Mouse (Mus musculus): ENCODE measurements at regions not wholly inside any gene's neighbourhood (a gene's known extent, or its start where the extent isn't known, plus 50 kb on each side); places are given as distances from the start of the nearest gene placed in this dataset.

DNA sequence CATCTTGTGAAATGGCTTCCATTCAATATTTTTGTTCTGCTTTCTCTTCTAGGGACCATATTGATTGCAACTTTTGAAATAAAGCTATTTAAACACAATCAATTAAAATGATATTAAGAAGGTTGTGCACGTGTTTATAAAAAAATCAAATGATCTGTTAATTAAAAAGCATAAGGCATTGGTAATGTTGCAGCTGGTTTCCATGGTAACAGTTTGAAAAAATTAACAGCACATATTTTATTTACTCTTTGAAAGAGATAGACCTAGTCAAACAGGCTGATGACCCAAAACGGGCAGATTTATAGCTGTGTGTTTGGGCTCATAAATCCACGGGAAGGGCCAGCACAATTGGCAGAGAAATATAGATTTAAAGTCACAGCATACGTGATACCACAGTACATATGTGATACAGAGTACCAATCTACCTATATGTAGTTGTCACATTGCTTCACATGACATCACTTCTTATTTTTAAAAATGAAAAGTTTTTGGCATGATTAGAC, 260.6 kb upstream of the Nrip1 start:
- Histone ChIP-seq H3K4me3 (no peak overlapping the region), H3K4me2 (no peak overlapping the region), H3K27ac (ENCODE audit: poor library complexity, severe bottlenecking) (no peak overlapping the region), H3K4me1 (replicated peaks) (no peaks in the 10 kb centered on the region), H3K9ac (no peak overlapping the region), H3K36me3 (no peaks in the 10 kb centered on the region), H3K27me3 (replicated peaks) (no peaks in the 10 kb centered on the region), H3K9me3 (replicated peaks) (no peaks in the 10 kb centered on the region)
- ATAC-seq (ENCODE audit: insufficient number of reproducible peaks, low FRiP score) = no peak
- 77% methylated on average over 4 of the region's 4 CpGs for WGBS

GRCm38 (mm10) chr16:76626142-76626541, 252.5 kb upstream of the Nrip1 start:
- 54% methylated on average over 4 of the region's 4 CpGs for WGBS
- Histone ChIP-seq H3K4me1 (replicated peaks) (no peaks in the 10 kb centered on the region), H3K4me2 (no peak overlapping the region), H3K4me3 (no peak overlapping the region), H3K36me3 (no peaks in the 10 kb centered on the region), H3K27ac (ENCODE audit: poor library complexity, severe bottlenecking) (no peak overlapping the region; the same call in 1 of the 2 replicates), H3K9ac (no peak overlapping the region), H3K9me3 (replicated peaks) (no peaks in the 10 kb centered on the region), H3K27me3 (replicated peaks) (no peaks in the 10 kb centered on the region)
- ATAC-seq (ENCODE audit: insufficient number of reproducible peaks, low FRiP score) = no peak; the same call in 1 of the 2 replicates

GRCm38 (mm10) chr16:76621715-76622114, 248.1 kb upstream of the Nrip1 start:
- Histone ChIP-seq H3K4me3 (no peak overlapping the region), H3K4me2 (no peak overlapping the region)

GRCm38 (mm10) chr16:76618295-76618694, 244.7 kb upstream of the Nrip1 start:
- WGBS = 77% methylated on average over 7 of the region's 7 CpGs
- ATAC-seq (ENCODE audit: insufficient number of reproducible peaks, low FRiP score) = no peak
- Histone ChIP-seq H3K4me2 (no peak overlapping the region), H3K27ac (ENCODE audit: poor library complexity, severe bottlenecking) (no peak overlapping the region), H3K27me3 (replicated peaks) (no peaks in the 10 kb centered on the region), H3K9me3 (replicated peaks) (0 out of 2 replicates have a peak, but pooled peaks cover 5% of the 10 kb centered on the region), H3K9ac (no peak overlapping the region), H3K4me3 (no peak overlapping the region), H3K36me3 (no peaks in the 10 kb centered on the region), H3K4me1 (replicated peaks) (no peaks in the 10 kb centered on the region)

More at GRCm38 (mm10) chr16:76621715-76622114, 248.1 kb upstream of the Nrip1 start:
- Histone ChIP-seq H3K27ac (ENCODE audit: poor library complexity, severe bottlenecking) (0 out of 2 replicates have a peak overlapping the region, but pooled peaks have one; percentile 44), H3K27me3 (replicated peaks) (no peaks in the 10 kb centered on the region), H3K36me3 (no peaks in the 10 kb centered on the region), H3K9me3 (replicated peaks) (0 out of 2 replicates have a peak, but pooled peaks cover 4% of the 10 kb centered on the region), H3K4me1 (replicated peaks) (no peaks in the 10 kb centered on the region), H3K9ac (no peak overlapping the region)
- WGBS = 37% methylated on average over 8 of the region's 8 CpGs
- no peak for ATAC-seq (ENCODE audit: insufficient number of reproducible peaks, low FRiP score)

DNA sequence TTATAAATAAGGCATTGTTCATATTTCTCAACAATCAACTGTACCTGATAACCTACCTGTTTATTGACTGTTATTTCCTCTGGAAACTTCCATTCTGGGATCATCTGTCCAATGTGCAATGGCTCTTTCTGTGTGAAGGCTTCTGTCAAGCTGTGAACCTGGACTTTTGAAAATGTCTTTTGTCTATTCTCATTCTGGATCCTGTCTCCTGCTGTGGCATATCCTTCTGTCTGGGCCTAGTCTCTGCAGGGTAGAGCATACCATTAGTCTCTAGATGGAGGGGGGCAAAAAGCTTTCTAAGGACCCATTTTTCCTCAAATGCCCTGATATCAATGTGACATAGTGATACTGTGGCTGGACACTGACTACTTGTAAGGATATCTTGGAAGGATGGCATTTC, 237.4 kb upstream of the Nrip1 start:
- no peak overlapping the region for H3K4me3 ChIP-seq
- H3K9ac ChIP-seq = no peak overlapping the region
- no peaks in the 10 kb centered on the region for H3K36me3 ChIP-seq
- H3K4me2 ChIP-seq = no peak overlapping the region
- H3K4me1 ChIP-seq (replicated peaks) = no peaks in the 10 kb centered on the region
- ATAC-seq (ENCODE audit: insufficient number of reproducible peaks, low FRiP score) = no peak
- 0 out of 2 replicates have a peak, but pooled peaks cover 2% of the 10 kb centered on the region for H3K9me3 ChIP-seq (replicated peaks)
- H3K27me3 ChIP-seq (replicated peaks) = no peaks in the 10 kb centered on the region
- no peak overlapping the region for H3K27ac ChIP-seq (ENCODE audit: poor library complexity, severe bottlenecking)

- Histone ChIP-seq H3K4me3 (no peak overlapping the region), H3K27me3 (replicated peaks) (no peaks in the 10 kb centered on the region), H3K4me2 (no peak overlapping the region), H3K9ac (no peak overlapping the region), H3K4me1 (replicated peaks) (peaks cover 3% of the 10 kb centered on the region; the same call in 1 of the 2 replicates), H3K36me3 (no peaks in the 10 kb centered on the region), H3K27ac (ENCODE audit: poor library complexity, severe bottlenecking) (no peak overlapping the region), H3K9me3 (replicated peaks) (no peaks in the 10 kb centered on the region)
- 67% methylated on average over 3 of the region's 3 CpGs for WGBS
- no peak for ATAC-seq (ENCODE audit: insufficient number of reproducible peaks, low FRiP score)
Measured at GRCm38 (mm10) chr16:76604914-76605313, 231.3 kb upstream of the Nrip1 start.

DNA sequence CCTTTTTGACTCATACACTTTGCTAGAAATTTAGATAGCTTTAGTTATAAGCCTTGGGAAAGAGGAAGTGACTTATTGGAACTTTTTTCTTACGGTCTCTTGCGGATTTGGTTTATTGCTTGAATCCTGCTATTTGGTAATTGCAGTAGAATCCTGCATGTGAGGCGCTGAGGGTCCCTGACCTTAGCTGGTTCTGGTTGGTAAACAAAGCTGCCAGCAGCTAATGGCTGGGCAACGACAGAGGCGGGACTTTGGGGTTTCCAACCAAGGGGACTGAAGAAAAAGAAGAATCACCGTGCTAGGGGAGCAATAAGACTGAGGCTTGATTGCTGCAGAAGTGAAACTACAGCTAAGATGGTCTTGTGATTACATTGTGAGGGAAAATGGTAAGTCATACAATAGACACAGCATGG, 230.2 kb upstream of the Nrip1 start:
- Histone ChIP-seq H3K36me3 (no peaks in the 10 kb centered on the region), H3K27ac (ENCODE audit: poor library complexity, severe bottlenecking) (no peak overlapping the region), H3K4me2 (no peak overlapping the region), H3K9ac (no peak overlapping the region), H3K4me1 (replicated peaks) (peaks cover 3% of the 10 kb centered on the region; the same call in 1 of the 2 replicates), H3K4me3 (no peak overlapping the region), H3K9me3 (replicated peaks) (no peaks in the 10 kb centered on the region), H3K27me3 (replicated peaks) (no peaks in the 10 kb centered on the region)
- 59% methylated on average over 6 of the region's 6 CpGs for WGBS
- no peak for ATAC-seq (ENCODE audit: insufficient number of reproducible peaks, low FRiP score)

DNA sequence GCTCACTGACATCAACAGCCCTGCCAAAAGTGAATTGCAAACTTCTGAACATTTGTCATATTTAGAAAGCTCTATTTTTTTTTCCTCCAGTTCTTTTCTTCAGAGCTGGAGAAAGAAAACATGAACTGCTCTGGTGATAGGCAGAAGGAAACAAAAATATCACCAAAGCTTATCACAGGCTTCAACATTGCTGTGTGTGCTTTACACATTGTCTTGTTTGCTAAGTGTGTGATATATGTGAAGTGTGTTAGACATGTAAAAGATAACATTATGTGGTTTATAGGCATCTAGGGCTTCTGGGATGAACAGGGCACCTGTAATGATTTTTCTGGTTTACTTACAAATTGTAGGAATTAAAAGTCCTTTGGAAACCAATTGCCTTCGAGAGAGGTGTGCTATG, 229.8 kb upstream of the Nrip1 start:
- Histone ChIP-seq H3K27ac (ENCODE audit: poor library complexity, severe bottlenecking) (no peak overlapping the region), H3K4me2 (no peak overlapping the region), H3K4me3 (no peak overlapping the region), H3K9me3 (replicated peaks) (no peaks in the 10 kb centered on the region), H3K9ac (no peak overlapping the region), H3K27me3 (replicated peaks) (no peaks in the 10 kb centered on the region), H3K36me3 (no peaks in the 10 kb centered on the region), H3K4me1 (replicated peaks) (peaks cover 3% of the 10 kb centered on the region; the same call in 1 of the 2 replicates)
- 61% methylated on average over 1 of the region's 1 CpGs for WGBS
- ATAC-seq (ENCODE audit: insufficient number of reproducible peaks, low FRiP score) = no peak

DNA sequence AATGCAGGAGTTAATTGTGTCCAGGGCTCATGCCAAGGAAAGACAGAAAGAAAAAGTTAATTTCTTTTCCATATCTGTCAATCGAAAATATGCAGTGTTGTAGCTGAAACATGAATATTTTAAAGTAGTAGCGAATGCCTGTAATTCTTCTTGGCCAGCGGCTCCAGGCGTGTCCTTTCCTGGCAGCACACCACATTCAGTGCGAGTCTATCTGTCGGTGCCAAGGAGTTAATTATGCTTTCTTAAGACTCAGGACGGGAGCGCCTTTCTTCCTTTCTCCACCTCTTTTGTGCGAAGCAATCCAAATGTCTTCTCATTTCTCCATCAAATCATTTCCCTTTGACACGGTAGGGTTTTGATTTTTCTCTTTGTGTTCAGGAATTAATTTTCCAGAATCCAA, 226.5 kb upstream of the Nrip1 start:
- peaks cover 3% of the 10 kb centered on the region; the same call in 1 of the 2 replicates for H3K4me1 ChIP-seq (replicated peaks)
- H3K4me2 ChIP-seq = no peak overlapping the region
- no peaks in the 10 kb centered on the region for H3K36me3 ChIP-seq
- 81% methylated on average over 10 of the region's 10 CpGs for WGBS
- H3K9ac ChIP-seq = no peak overlapping the region
- ATAC-seq (ENCODE audit: insufficient number of reproducible peaks, low FRiP score) = no peak
- no peak overlapping the region for H3K27ac ChIP-seq (ENCODE audit: poor library complexity, severe bottlenecking)
- no peaks in the 10 kb centered on the region for H3K9me3 ChIP-seq (replicated peaks)
- H3K4me3 ChIP-seq = no peak overlapping the region
- no peaks in the 10 kb centered on the region for H3K27me3 ChIP-seq (replicated peaks)

GRCm38 (mm10) chr16:76591956-76592768, 218.5 kb upstream of the Nrip1 start:
- Histone ChIP-seq H3K4me1 (replicated peaks) (no peaks in the 10 kb centered on the region), H3K27ac (ENCODE audit: poor library complexity, severe bottlenecking) (no peak overlapping the region), H3K9me3 (replicated peaks) (no peaks in the 10 kb centered on the region), H3K4me3 (no peak overlapping the region), H3K4me2 (no peak overlapping the region), H3K9ac (no peak overlapping the region), H3K36me3 (no peaks in the 10 kb centered on the region), H3K27me3 (replicated peaks) (no peaks in the 10 kb centered on the region)
- WGBS = 76% methylated on average over 4 of the region's 4 CpGs
- ATAC-seq (ENCODE audit: insufficient number of reproducible peaks, low FRiP score) = no peak

- Histone ChIP-seq H3K27ac (ENCODE audit: poor library complexity, severe bottlenecking) (no peak overlapping the region), H3K27me3 (replicated peaks) (no peaks in the 10 kb centered on the region), H3K4me1 (replicated peaks) (no peaks in the 10 kb centered on the region), H3K4me2 (no peak overlapping the region), H3K9me3 (replicated peaks) (no peaks in the 10 kb centered on the region), H3K36me3 (no peaks in the 10 kb centered on the region), H3K4me3 (no peak overlapping the region), H3K9ac (no peak overlapping the region)
- 71% methylated on average over 2 of the region's 2 CpGs for WGBS
- no peak for ATAC-seq (ENCODE audit: insufficient number of reproducible peaks, low FRiP score)
Measured at GRCm38 (mm10) chr16:76589791-76590190, 216.2 kb upstream of the Nrip1 start.
